Mouse (Mus musculus) heart, postnatal 0 days (tissue): ENCODE data around the gene Togaram1. TPM values are rescaled to one million over a fixed set of nuclear protein-coding genes. Genes with fewer than 3 reads are reported as not detected.
A peak's percentile ranks its signal among the peaks of the same experiment; 100 is the strongest.

ENCODE experiments used
- ATAC-seq: fragments of 200-750 bp; cut with Nextera tagmentation; 2 replicates; pipeline ENCODE4 v1.8.0; 2017; ENCODE audit warnings: low read depth, moderate number of reproducible peaks, moderate library complexity; ENCODE audit not compliant: insufficient read depth
- DNase-seq: peaks from one replicate; pipeline ENCODE4 v3.0.0-alpha.2; 2016; ENCODE audit warnings: low spot score
- H3K27ac ChIP-seq: fragments of 300-500 bp; sonication (generic); 2 replicates; pipeline ENCODE4 v1.5.1; 2014; ENCODE audit warnings: low read depth, mild to moderate bottlenecking
- H3K27me3 ChIP-seq: fragments of 300-500 bp; sonication (generic); 2 replicates; pipeline ENCODE4 v1.6.1; 2014; ENCODE audit warnings: low read length, mixed read lengths; ENCODE audit not compliant: control insufficient read depth, insufficient read depth
- H3K36me3 ChIP-seq: fragments of 300-500 bp; sonication (generic); replicated peaks from 2 replicates; pipeline ENCODE4 v1.6.1; 2014; ENCODE audit warnings: low read length, mixed read lengths; ENCODE audit not compliant: control insufficient read depth, insufficient read depth
- H3K4me1 ChIP-seq: fragments of 300-500 bp; sonication (generic); 2 replicates; pipeline ENCODE4 v1.6.1; 2014; ENCODE audit warnings: antibody characterized with exemption; ENCODE audit not compliant: control insufficient read depth, insufficient read depth
- H3K4me2 ChIP-seq: fragments of 300-500 bp; sonication (generic); 2 replicates; pipeline ENCODE4 v1.6.1; 2014; ENCODE audit warnings: low read depth, mild to moderate bottlenecking, low read length, moderate library complexity
- H3K4me3 ChIP-seq: fragments of 300-500 bp; sonication (generic); 2 replicates; pipeline ENCODE4 v1.5.1; 2014; ENCODE audit warnings: low read depth, low read length
- H3K9ac ChIP-seq: fragments of 300-500 bp; sonication (generic); replicated peaks from 2 replicates; pipeline ENCODE4 v1.6.1; 2014; ENCODE audit warnings: low read depth, low read length, mixed read lengths
- H3K9me3 ChIP-seq: fragments of 300-500 bp; sonication (generic); replicated peaks from 2 replicates; pipeline ENCODE4 v1.6.1; 2016; ENCODE audit warnings: low read length; ENCODE audit not compliant: control insufficient read depth
- CTCF ChIP-seq: IDR thresholded peaks from 2 replicates; pipeline ENCODE4 v1.5.1; 2016; ENCODE audit warnings: antibody characterized with exemption, control low read depth, low read depth
- EP300 ChIP-seq: IDR thresholded peaks from 2 replicates; pipeline ENCODE4 v1.6.1; 2016; ENCODE audit warnings: antibody characterized with exemption, low read depth
- WGBS: fragments of 180-500 bp; shearing (Covaris S2); extraction: QIAGEN DNeasy Blood & Tissue Kit; methylation state at CpG from one replicate; pipeline ENCODE4 v1.1.7; 2014; 5-methylcytosine and 5-hydroxymethylcytosine counted together
- polyA plus RNA-seq: library from polyadenylated mRNA; unstranded; fragments of >200 nt; fragmentation: Nextera tagmentation; extraction: Ambion mirVana; gene quantifications from 2 replicates; pipeline ENCODE4 v1.2.1, GENCODE M21; 2015
- total RNA-seq: library from RNA; depleted of rRNA; stranded (reverse); fragments of >200 nt; gene quantifications from 2 replicates; pipeline ENCODE4 v1.2.3, GENCODE M21; 2014; ENCODE audit warnings: low replicate concordance; rRNA removed

Togaram1 gene
- total RNA-seq (15.3 and 18.5 TPM in 2 replicates), polyA plus RNA-seq (9.5 and 10.7 TPM in 2 replicates)

DNA sequence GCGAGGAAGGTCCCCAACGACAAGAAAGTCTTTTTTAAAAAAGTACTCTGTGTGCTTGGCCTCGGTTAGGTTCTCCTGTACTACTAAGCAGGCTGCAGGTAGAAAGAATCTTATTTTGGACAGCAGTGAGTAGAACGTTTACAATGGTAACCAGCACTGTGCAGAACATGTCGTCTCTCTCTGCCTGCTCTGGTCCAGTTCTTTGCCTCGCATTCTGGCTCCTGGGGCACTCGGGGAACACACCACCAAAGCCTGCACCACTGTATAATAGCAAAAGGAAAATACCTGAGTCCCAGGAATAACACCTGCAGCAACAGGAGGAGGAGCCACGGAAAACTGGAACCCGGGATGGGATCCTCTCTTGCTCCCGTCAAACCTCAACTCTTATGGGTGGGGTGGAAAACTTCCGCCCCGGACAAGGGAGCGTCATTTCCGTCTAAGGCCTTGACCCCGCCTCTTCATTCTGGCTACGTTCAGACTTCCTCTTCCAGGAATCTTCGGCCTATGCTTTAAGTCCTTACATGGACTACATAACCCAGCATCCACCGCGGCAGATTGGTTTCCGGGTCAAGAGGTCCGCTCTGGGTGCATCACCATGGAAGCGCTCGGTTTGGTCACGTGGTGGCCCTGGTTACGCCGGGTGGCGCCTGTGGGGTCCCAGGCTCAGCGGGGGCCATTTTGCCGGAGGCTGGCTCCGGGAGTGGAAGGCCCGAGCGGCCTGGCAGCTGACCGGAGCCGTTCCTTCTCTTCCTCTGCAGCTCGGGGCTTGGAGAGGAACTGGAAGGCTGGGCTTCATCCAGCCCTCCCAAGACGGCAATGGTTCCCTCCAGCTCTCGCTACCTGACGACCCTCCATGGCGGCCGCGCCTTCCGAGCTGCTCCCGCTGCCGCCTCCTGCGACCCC lies at the start of gene Togaram1, which contains the start of gene Klhl28:
Gene Togaram1 (plus strand): TSS at position 681 of the 903 bp plus-strand sequence.
Gene Klhl28 (minus strand): TSS at position 411 of the 903 bp plus-strand sequence.
- H3K27me3 ChIP-seq: no peaks in the 10 kb centered on the region
- no peak for TF ChIP-seq CTCF
- DNase-seq: peak; percentile 100
- no peaks in the 10 kb centered on the region for H3K9me3 ChIP-seq
- WGBS: under 1% methylated on average over 44 of the region's 45 CpGs
- H3K36me3 ChIP-seq: no peaks in the 10 kb centered on the region
- ATAC-seq: peak; percentile 99
- H3K4me2 ChIP-seq: peak within 1 kb of the TSS; percentile 97
- peak within 1 kb of the TSS; percentile 99 for H3K9ac ChIP-seq
- peak within 1 kb of the TSS; percentile 100 for H3K4me3 ChIP-seq
- peaks cover 17% of the 10 kb centered on the region for H3K4me1 ChIP-seq
- H3K27ac ChIP-seq: peak within 1 kb of the TSS; percentile 98

DNA sequence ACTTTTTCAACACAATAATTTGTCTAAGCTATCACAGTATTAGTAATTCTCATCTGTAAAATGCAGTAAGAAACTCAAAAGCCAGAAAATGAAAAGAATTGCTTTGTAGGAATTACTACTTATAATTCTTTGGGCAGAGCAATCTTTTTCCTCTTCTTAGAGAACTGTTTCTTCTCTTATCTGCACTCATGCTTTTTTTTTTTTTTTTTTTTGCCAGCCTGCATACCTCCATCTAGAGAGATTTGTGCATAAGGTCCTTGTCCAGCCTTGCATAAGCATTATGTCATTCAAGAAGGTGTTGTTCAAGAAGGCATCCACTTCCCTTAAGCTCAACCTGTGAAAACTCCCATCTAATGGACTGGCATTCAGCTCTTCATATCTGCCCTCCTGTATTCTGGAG lies 48.9 kb upstream of the Togaram1 start:
- no peak for DNase-seq
- Histone ChIP-seq H3K4me2 (no peak overlapping the region), H3K9me3 (no peaks in the 10 kb centered on the region), H3K27ac (no peak overlapping the region), H3K36me3 (no peaks in the 10 kb centered on the region), H3K27me3 (no peaks in the 10 kb centered on the region), H3K9ac (no peak overlapping the region), H3K4me3 (no peak overlapping the region), H3K4me1 (0 out of 2 replicates have a peak, but pooled peaks cover 4% of the 10 kb centered on the region)
- TF ChIP-seq EP300 (no peak), CTCF (no peak)
- no peak for ATAC-seq

DNA sequence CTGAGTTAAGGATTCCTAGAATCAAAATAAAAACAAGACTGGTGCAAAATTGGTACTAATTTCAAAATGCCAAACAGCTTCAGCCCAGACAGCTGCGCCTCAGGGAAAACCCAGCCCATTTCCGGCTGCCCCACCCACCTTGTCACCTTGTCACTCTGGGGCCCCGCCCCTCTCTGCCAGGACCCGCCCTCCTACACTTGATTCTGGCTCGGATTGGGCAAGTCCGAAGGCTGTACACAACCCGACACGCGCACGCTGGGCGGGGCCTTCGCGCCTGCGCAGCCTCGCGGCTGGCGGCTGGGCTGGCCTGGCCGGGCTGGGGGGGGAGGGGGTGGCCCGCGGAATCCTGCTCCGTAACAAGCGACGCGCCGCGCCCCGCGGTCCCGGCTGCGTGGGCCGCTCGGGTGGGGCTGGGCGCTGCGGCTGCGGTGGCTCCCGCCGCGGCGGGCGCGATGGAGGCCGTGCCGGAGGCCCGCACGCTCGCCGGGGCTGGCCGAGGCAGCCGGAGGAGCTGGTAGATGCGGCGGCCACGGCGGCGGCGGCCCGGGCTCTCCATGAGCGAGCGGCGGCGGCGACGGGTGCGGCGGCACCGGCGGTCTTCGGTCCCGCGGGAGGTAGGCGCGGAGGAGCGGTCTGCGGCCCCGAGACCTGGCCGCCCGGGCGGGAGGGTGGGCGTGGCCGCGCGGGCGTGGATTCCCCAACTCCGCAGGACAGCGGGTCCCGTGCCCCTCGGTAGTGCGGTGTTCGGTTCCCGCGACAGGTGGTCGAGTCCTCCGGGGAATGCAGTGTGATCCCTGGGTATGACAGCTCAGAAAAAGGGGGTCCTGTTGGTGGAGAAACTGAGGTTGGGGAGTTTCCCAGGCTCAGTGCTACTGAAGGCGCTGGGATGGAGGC lies 47.8 kb upstream of the Togaram1 start, which contains the start of gene Gm527:
Gene Gm527 (plus strand): TSS at position 329 of the 894 bp plus-strand sequence.
- Histone ChIP-seq H3K36me3 (no peaks in the 10 kb centered on the region), H3K4me2 (peak within 1 kb of the TSS; percentile 84), H3K9me3 (no peaks in the 10 kb centered on the region), H3K9ac (peak within 1 kb of the TSS; percentile 67), H3K4me1 (0 out of 2 replicates have a peak, but pooled peaks cover 4% of the 10 kb centered on the region), H3K4me3 (peak within 1 kb of the TSS; percentile 86), H3K27ac (peak within 1 kb of the TSS; percentile 43), H3K27me3 (no peaks in the 10 kb centered on the region)
- TF ChIP-seq EP300: no peak
- TF ChIP-seq CTCF: no peak
- ATAC-seq (peak; percentile 100), DNase-seq (peak; percentile 96)
- under 1% methylated on average over 78 of the region's 93 CpGs for WGBS

DNA sequence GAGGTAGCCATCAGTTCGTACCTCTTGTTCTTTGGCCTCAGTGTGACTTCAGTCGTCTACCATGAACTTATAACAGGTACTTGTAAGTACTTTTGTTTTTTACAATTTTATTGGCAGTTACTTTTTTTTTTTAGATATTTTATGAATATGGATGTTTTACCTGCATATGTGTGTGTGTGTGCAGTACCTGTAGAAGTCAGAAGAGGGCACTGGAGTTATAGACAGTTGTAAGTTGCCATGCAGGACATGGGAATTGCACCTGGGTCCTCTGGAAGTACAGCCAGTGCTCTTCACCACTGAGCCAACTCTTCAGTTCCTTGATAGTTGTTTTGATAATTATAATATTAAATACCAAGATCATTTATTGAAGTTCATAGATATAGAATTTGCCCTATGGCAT lies 28.1 kb upstream of the Togaram1 start:
- no peak overlapping the region for H3K27ac ChIP-seq
- H3K4me1 ChIP-seq: no peaks in the 10 kb centered on the region
- TF ChIP-seq CTCF: peak; percentile 47
- TF ChIP-seq EP300: no peak
- DNase-seq (no peak), ATAC-seq (no peak)
- H3K36me3 ChIP-seq: no peaks in the 10 kb centered on the region
- H3K9me3 ChIP-seq: no peaks in the 10 kb centered on the region
- WGBS: 69% methylated on average over 2 of the region's 2 CpGs
- H3K9ac ChIP-seq: no peak overlapping the region
- H3K4me3 ChIP-seq: no peak overlapping the region
- H3K27me3 ChIP-seq: no peaks in the 10 kb centered on the region
- no peak overlapping the region for H3K4me2 ChIP-seq

DNA sequence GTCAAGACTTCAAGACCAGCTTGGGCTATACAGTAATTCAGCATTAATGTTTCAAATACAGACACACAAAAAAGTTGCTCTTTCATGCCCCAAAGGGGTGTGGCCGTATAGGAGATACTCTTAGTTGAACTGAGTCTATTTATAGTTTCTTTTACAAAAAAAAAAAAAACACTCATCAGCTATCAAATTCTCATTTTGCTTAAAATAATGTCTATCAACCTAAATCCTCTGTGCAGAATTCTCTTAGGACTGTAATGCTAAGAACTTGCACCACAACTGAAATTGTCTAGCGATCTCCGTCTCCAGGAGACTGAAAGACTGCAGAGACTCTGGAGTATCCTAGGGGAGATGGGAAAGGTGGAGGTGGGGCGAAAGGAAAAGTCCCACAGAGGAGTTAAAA lies 1.0 kb upstream of the Togaram1 start:
- peak overlapping the region; percentile 79; the same call in 1 of the 2 replicates for H3K27ac ChIP-seq
- H3K36me3 ChIP-seq: no peaks in the 10 kb centered on the region
- peak overlapping the region; percentile 100 for H3K4me3 ChIP-seq
- 5% methylated on average over 4 of the region's 4 CpGs for WGBS
- ATAC-seq (no peak), DNase-seq (no peak)
- H3K9me3 ChIP-seq: no peaks in the 10 kb centered on the region
- peaks cover 13% of the 10 kb centered on the region for H3K4me1 ChIP-seq
- TF ChIP-seq CTCF: no peak
- no peak for TF ChIP-seq EP300
- no peaks in the 10 kb centered on the region for H3K27me3 ChIP-seq
- peak overlapping the region; percentile 69 for H3K9ac ChIP-seq
- H3K4me2 ChIP-seq: peak overlapping the region; percentile 72
